Mouse (Mus musculus): ENCODE data around the gene Spata2l.

DNA sequence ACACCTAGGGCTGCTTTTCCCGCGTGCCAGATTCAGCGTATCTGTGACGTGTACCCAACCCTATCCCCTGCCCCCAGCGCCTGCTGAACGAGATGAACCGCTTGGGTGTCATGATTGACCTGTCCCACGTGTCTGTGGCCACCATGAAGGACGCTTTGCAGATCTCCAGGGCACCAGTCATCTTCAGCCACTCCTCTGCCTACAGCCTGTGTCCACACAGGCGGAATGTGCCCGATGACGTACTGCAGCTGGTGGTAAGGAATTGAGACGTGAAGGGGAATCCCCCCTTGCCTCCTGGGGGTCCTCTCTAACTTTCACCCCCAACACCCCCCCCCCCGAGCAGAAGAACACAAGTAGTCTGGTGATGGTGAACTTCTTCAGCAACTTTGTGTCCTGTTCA lies 36.2 kb downstream of the Spata2l start:
- no peak for TF ChIP-seq CTCF (conservative IDR thresholded peaks at IDR 0.05; ENCODE audit: insufficient read depth, insufficient read length, low read depth, low read length)
- TF ChIP-seq POLR2A (IDR thresholded peaks at IDR 0.05; ENCODE audit: low read depth, low read length), result no peak
